Mouse (Mus musculus): ENCODE data around the gene Cpsf7. TPM values are rescaled to one million over a fixed set of nuclear protein-coding genes. Genes with fewer than 3 reads are reported as not detected.
A peak's percentile ranks its signal among the peaks of the same experiment; 100 is the strongest.

Gene Cpsf7
- polyA plus RNA-seq, 1 experiment from 2014 or later = 17.7 TPM

- Histone ChIP-seq H3K4me3 (ENCODE audit: low read depth, low read length) (no peak overlapping the region), H3K36me3 (ENCODE audit: control insufficient read depth, insufficient read depth) (peaks cover 5% of the 10 kb centered on the region; the same call in 1 of the 2 replicates), H3K4me2 (replicated peaks; ENCODE audit: low read depth) (no peak overlapping the region), H3K27ac (ENCODE audit: low read depth, low read length) (no peak overlapping the region), H3K9me3 (ENCODE audit: control insufficient read depth) (no peaks in the 10 kb centered on the region), H3K4me1 (replicated peaks; ENCODE audit: control insufficient read depth, insufficient read depth, low read length) (0 out of 2 replicates have a peak, but pooled peaks cover 7% of the 10 kb centered on the region), H3K9ac (ENCODE audit: low read depth, low read length) (no peak overlapping the region), H3K27me3 (replicated peaks; ENCODE audit: control insufficient read depth, insufficient read depth, low read length) (no peaks in the 10 kb centered on the region)
- ATAC-seq = no peak
- TF ChIP-seq CTCF (IDR thresholded peaks at IDR 0.05; ENCODE audit: low read depth) = no peak
- 79% methylated on average over 6 of the region's 6 CpGs for WGBS
These were observed 56.9 kb downstream of the Cpsf7 start for GRCm38 (mm10) chr19:10581984-10582383.

DNA sequence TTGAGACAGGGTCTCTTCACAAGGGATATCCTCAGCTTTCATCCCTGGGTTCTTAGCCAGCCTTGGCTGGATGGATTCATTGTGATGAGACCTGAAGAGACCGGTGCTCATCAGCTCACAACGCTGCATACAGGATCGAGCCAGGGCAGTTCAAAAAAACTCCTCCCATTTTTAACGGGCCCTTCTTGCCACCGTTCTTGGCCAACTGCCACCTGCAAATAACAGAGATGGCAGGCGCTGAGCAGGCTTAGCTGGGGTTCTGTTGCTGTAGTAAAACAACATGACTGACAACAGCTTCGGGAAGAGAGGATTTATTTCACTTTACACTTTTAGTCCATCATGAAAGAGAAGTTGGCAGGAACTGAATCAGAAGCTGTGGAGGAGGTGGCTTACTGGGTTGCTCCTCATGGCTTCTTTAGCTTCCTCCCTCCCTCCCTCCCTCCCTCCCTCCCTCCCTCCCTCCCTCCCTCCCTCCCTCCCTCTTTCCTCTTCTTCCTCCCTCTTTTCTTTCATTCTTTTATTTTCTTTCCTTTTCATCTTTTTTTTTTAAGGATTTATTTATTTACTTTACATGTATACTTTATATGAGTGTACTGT, 58.6 kb downstream of the Cpsf7 start:
- no peak overlapping the region for H3K27ac ChIP-seq (ENCODE audit: low read depth, low read length)
- H3K4me2 ChIP-seq (replicated peaks; ENCODE audit: low read depth) = no peak overlapping the region
- H3K36me3 ChIP-seq (ENCODE audit: control insufficient read depth, insufficient read depth) = peaks cover 15% of the 10 kb centered on the region
- H3K4me3 ChIP-seq (ENCODE audit: low read depth, low read length) = no peak overlapping the region
- no peak overlapping the region for H3K9ac ChIP-seq (ENCODE audit: low read depth, low read length)
- H3K27me3 ChIP-seq (replicated peaks; ENCODE audit: control insufficient read depth, insufficient read depth, low read length) = no peaks in the 10 kb centered on the region
- ATAC-seq = no peak
- WGBS = 56% methylated on average over 7 of the region's 7 CpGs
- no peak for TF ChIP-seq CTCF (IDR thresholded peaks at IDR 0.05; ENCODE audit: low read depth)
- no peaks in the 10 kb centered on the region for H3K4me1 ChIP-seq (replicated peaks; ENCODE audit: control insufficient read depth, insufficient read depth, low read length)
- H3K9me3 ChIP-seq (ENCODE audit: control insufficient read depth) = no peaks in the 10 kb centered on the region

DNA sequence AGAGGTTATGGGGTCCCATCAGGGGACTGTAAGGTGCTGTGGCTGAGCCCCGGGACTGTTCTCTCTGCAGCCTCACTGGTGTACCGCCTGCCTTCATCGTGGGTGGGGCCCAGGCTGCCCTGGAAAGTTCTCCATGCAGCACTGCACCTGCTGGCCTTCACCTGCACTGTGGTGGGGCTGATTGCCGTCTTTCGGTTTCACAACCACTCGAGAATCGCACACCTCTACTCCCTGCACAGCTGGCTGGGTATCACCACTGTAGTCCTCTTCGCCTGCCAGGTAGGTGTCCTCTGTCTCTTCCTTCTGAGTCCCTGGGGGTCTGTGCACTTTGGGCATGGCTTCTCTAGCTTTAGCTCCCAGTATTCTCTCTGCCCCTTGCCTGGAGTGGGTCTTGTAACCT, 60.0 kb downstream of the Cpsf7 start:
- Histone ChIP-seq H3K36me3 (ENCODE audit: control insufficient read depth, insufficient read depth) (peaks cover 20% of the 10 kb centered on the region), H3K9ac (ENCODE audit: low read depth, low read length) (no peak overlapping the region), H3K27ac (ENCODE audit: low read depth, low read length) (no peak overlapping the region), H3K9me3 (ENCODE audit: control insufficient read depth) (no peaks in the 10 kb centered on the region), H3K4me1 (replicated peaks; ENCODE audit: control insufficient read depth, insufficient read depth, low read length) (no peaks in the 10 kb centered on the region), H3K4me2 (replicated peaks; ENCODE audit: low read depth) (peak overlapping the region; percentile 50), H3K27me3 (replicated peaks; ENCODE audit: control insufficient read depth, insufficient read depth, low read length) (no peaks in the 10 kb centered on the region), H3K4me3 (ENCODE audit: low read depth, low read length) (no peak overlapping the region)
- WGBS = 27% methylated on average over 8 of the region's 8 CpGs
- peak; percentile 85 for ATAC-seq
- peak; percentile 15; the same call in 1 of the 2 replicates for TF ChIP-seq CTCF (IDR thresholded peaks at IDR 0.05; ENCODE audit: low read depth)

DNA sequence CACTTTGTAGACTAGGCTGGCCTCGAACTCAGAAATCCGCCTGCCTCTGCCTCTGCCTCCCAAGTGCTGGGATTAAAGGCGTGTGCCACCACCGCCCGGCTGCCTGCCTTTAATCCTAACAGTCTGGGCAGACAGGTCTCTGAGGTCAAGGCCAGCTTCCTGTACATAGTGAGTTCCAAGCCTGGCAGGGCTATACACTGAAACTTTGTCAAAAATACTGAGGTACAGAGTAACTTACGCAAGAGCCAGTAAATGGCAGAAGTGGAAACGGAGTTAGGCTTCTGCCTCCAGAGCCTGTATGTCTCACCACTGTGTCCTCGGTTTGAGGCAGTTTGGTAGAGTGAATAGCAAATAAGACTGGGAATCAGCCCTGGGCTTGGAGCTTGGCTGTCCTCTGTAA, 62.2 kb downstream of the Cpsf7 start:
- ATAC-seq = no peak
- Histone ChIP-seq H3K27me3 (replicated peaks; ENCODE audit: control insufficient read depth, insufficient read depth, low read length) (no peaks in the 10 kb centered on the region), H3K27ac (ENCODE audit: low read depth, low read length) (no peak overlapping the region), H3K36me3 (ENCODE audit: control insufficient read depth, insufficient read depth) (peaks cover 22% of the 10 kb centered on the region), H3K9me3 (ENCODE audit: control insufficient read depth) (no peaks in the 10 kb centered on the region), H3K4me2 (replicated peaks; ENCODE audit: low read depth) (no peak overlapping the region), H3K4me3 (ENCODE audit: low read depth, low read length) (no peak overlapping the region), H3K9ac (ENCODE audit: low read depth, low read length) (no peak overlapping the region), H3K4me1 (replicated peaks; ENCODE audit: control insufficient read depth, insufficient read depth, low read length) (no peaks in the 10 kb centered on the region)
- 81% methylated on average over 8 of the region's 8 CpGs for WGBS
- TF ChIP-seq CTCF (IDR thresholded peaks at IDR 0.05; ENCODE audit: low read depth) = no peak

GRCm38 (mm10) chr19:10589127-10589857, 64.2 kb downstream of the Cpsf7 start:
- no peaks in the 10 kb centered on the region for H3K27me3 ChIP-seq (replicated peaks; ENCODE audit: control insufficient read depth, insufficient read depth, low read length)
- no peak for TF ChIP-seq CTCF (IDR thresholded peaks at IDR 0.05; ENCODE audit: low read depth)
- H3K9me3 ChIP-seq (ENCODE audit: control insufficient read depth) = no peaks in the 10 kb centered on the region
- ATAC-seq = no peak; the same call in 1 of the 2 replicates
- no peak overlapping the region for H3K4me3 ChIP-seq (ENCODE audit: low read depth, low read length)
- 61% methylated on average over 5 of the region's 5 CpGs for WGBS
- 0 out of 2 replicates have a peak overlapping the region, but pooled peaks have one; percentile 7 for H3K9ac ChIP-seq (ENCODE audit: low read depth, low read length)
- H3K4me1 ChIP-seq (replicated peaks; ENCODE audit: control insufficient read depth, insufficient read depth, low read length) = no peaks in the 10 kb centered on the region
- no peak overlapping the region for H3K4me2 ChIP-seq (replicated peaks; ENCODE audit: low read depth)
- H3K27ac ChIP-seq (ENCODE audit: low read depth, low read length) = 0 out of 2 replicates have a peak overlapping the region, but pooled peaks have one; percentile 35
- peaks cover 38% of the 10 kb centered on the region for H3K36me3 ChIP-seq (ENCODE audit: control insufficient read depth, insufficient read depth)

GRCm38 (mm10) chr19:10590301-10590700, 65.2 kb downstream of the Cpsf7 start:
- H3K27ac ChIP-seq (ENCODE audit: low read depth, low read length) = no peak overlapping the region
- no peak for TF ChIP-seq CTCF (IDR thresholded peaks at IDR 0.05; ENCODE audit: low read depth)
- no peak for ATAC-seq
- no peak overlapping the region for H3K4me2 ChIP-seq (replicated peaks; ENCODE audit: low read depth)
- no peak overlapping the region for H3K9ac ChIP-seq (ENCODE audit: low read depth, low read length)
- H3K27me3 ChIP-seq (replicated peaks; ENCODE audit: control insufficient read depth, insufficient read depth, low read length) = no peaks in the 10 kb centered on the region
- peaks cover 49% of the 10 kb centered on the region for H3K36me3 ChIP-seq (ENCODE audit: control insufficient read depth, insufficient read depth)
- H3K4me3 ChIP-seq (ENCODE audit: low read depth, low read length) = no peak overlapping the region
- 63% methylated on average over 3 of the region's 3 CpGs for WGBS
- no peaks in the 10 kb centered on the region for H3K4me1 ChIP-seq (replicated peaks; ENCODE audit: control insufficient read depth, insufficient read depth, low read length)
- no peaks in the 10 kb centered on the region for H3K9me3 ChIP-seq (ENCODE audit: control insufficient read depth)

Measured in intestine, postnatal 0 days (tissue).